Mouse (Mus musculus) Patski (cell line): Measurements from ENCODE around the gene Tnfaip3. TPM values are rescaled to one million over a fixed set of nuclear protein-coding genes. Genes with fewer than 3 reads are reported as not detected.

Experiments used
- ATAC-seq: fragments of 100-300 bp; one replicate; pipeline ENCODE4 v1.8.0; 2021
- CTCF ChIA-PET: fragments of 350-600 bp; sonication (Branson Sonifier 250); formaldehyde crosslinking; loops from one replicate; lab custom pipeline; 2022; ENCODE audit warnings: inconsistent platforms; lab: Charles Lee
- POLR2A ChIA-PET: fragments of 350-600 bp; sonication (Branson Sonifier 250); formaldehyde crosslinking; loops from one replicate; lab custom pipeline; 2022; ENCODE audit warnings: antibody characterized with exemption, inconsistent platforms; lab: Charles Lee
- DNase-seq: peaks from one replicate; pipeline ENCODE4 v3.0.0-alpha.2; 2011; ENCODE audit warnings: low read depth, low spot score
- H3K27me3 ChIP-seq: fragments of 371-371 bp; one replicate; pipeline ENCODE4 v1.5.1; 2021
- CTCF ChIP-seq: fragments of 100-300 bp; IDR thresholded peaks from one replicate; pipeline ENCODE4 v1.5.1; 2021
- in situ Hi-C: fragments of 300-500 bp; cut with MboI; formaldehyde crosslinking; loops from 3 replicates; pipeline ENCODE4 v1.11.1; 2018; ENCODE audit warnings: low pct_unique_long_range_greater_than_20kb, mixed read lengths
- polyA plus RNA-seq: library from polyadenylated mRNA; unstranded; gene quantifications from one replicate; pipeline ENCODE4 v1.2.3, GENCODE M21; 2021

Tnfaip3 gene
- 13.7 TPM for polyA plus RNA-seq

DNA sequence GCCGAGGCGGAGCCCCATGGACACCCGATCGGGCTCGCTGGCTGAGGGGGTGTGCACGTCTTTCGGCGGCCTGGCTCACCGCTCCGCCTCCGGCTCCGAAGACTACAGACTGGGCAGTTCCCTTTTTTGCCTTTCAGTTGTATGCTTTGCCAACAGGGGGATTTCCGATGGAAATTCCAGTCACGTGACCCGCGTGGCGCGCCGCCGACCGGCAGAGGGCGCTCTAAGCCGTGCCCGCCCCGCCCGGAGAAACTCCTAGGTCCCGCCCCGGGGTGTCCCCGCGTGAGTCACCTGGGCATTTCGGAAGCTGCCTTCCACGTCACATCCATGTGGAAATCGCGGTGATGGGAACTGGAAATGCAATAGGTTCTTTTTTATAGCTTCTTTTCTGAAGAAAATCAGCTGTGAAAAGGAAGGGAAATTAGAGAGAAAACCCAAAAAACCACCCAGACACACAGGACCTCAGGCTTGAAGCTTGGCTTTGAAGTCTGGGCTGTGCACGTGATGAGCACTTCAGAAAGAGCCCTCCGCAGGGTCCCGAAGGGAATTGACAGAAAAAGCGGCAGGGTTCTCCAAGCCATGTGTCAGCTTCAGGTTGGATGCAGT, at the start of gene Tnfaip3:
Gene Tnfaip3 (minus strand): TSS at position 401 of the 606 bp plus-strand sequence.
- ChIA-PET POLR2A (interaction anchor here (0.6 to 1.5 kb wide), 5 partner anchors 12 to 184 kb away, joined by 3 to 4 read pairs (median 3); no protein-coding TSS in a partner anchor), CTCF (interaction anchor here (0.6 to 4.5 kb wide), 13 partner anchors 8 to 1105 kb away, joined by 3 to 43 read pairs (median 3); no protein-coding TSS in a partner anchor)
- DNase-seq (peak; percentile 77), ATAC-seq (peak; percentile 81)
- H3K27me3 ChIP-seq = no peaks in the 10 kb centered on the region
- TF ChIP-seq CTCF = peak; percentile 99
- in situ Hi-C loops = loop anchor here (10.0 kb wide), 1 partner anchor 139 kb away; no protein-coding TSS in a partner anchor

DNA sequence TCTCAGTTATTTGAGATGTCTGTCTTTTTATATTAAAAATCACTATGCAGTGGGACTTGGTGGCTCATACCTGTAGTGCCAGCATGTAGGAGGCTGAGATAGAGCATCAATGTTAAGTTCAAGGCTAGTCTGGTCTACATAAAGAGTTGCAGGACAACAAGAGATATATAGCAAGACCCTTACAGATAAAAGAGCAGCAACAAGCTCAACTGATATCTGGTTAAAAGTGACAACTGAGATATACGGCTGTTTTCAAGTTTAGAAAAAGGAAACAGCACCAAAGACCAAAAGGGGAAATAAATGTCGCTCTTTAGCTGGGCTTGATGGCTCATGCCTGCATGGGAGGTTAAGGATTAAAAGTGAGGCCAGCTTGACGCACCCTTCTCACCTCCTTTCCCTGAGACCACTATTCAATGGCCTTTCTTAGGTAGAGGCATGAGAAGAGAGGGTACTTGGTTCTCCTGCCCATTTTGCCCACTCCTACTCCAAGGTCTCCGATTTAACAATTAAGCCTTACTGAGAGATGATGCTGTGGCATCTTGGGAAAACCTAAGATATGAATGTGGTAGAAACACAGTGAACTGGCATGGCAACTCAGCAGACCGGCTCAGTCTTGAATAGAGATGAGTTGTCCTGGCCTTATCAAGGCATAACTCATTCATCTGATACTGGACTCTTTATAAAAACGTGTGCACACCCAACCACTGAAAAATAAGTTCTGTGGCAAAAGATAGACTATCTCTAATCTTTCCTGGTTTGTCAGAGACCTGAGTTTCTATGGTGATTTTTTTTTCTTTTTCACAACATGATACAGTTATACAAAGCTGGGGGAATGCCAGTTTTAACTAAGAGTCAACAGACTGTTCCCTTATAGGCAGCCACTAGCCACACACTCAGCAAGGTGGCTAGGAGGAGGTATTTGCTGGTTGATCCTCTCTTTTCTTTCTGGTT, 49.5 kb upstream of the Tnfaip3 start:
- ATAC-seq (no peak), DNase-seq (no peak)
- POLR2A ChIA-PET = interaction anchor here (0.6 kb wide), 1 partner anchor 48 kb away, joined by 3 read pairs; no protein-coding TSS in a partner anchor
- TF ChIP-seq CTCF = no peak
- no peaks in the 10 kb centered on the region for H3K27me3 ChIP-seq
- CTCF ChIA-PET = no interaction called here
- in situ Hi-C loops = no loop called here

- no peak for TF ChIP-seq CTCF
- no peaks in the 10 kb centered on the region for H3K27me3 ChIP-seq
- ATAC-seq (no peak), DNase-seq (no peak)
- in situ Hi-C loops = no loop called here
- CTCF ChIA-PET = no interaction called here
- POLR2A ChIA-PET = no interaction called here
These were observed 48.2 kb upstream of the Tnfaip3 start for GRCm38 (mm10) chr10:19063670-19064069.

- no peak for TF ChIP-seq CTCF
- in situ Hi-C loops = no loop called here
- DNase-seq (no peak), ATAC-seq (no peak)
- H3K27me3 ChIP-seq = no peaks in the 10 kb centered on the region
- ChIA-PET POLR2A (interaction anchor here (0.8 kb wide), 1 partner anchor 138 kb away, joined by 3 read pairs; no protein-coding TSS in a partner anchor), CTCF (no interaction called here)
These were observed 47.8 kb upstream of the Tnfaip3 start for GRCm38 (mm10) chr10:19063208-19063607.

GRCm38 (mm10) chr10:19062098-19062905, 46.8 kb upstream of the Tnfaip3 start:
- CTCF ChIA-PET = interaction anchor here (1.4 kb wide), 1 partner anchor 9 kb away, joined by 3 read pairs; no protein-coding TSS in a partner anchor
- DNase-seq (no peak), ATAC-seq (no peak)
- POLR2A ChIA-PET = interaction anchor here (0.8 kb wide), 1 partner anchor 139 kb away, joined by 3 read pairs; no protein-coding TSS in a partner anchor
- in situ Hi-C loops = no loop called here
- no peaks in the 10 kb centered on the region for H3K27me3 ChIP-seq
- no peak for TF ChIP-seq CTCF

- TF ChIP-seq CTCF = no peak
- no peak for DNase-seq
- ATAC-seq = no peak
- in situ Hi-C loops = no loop called here
- POLR2A ChIA-PET = no interaction called here
- CTCF ChIA-PET = interaction anchor here (1.4 to 2.0 kb wide), 2 partner anchors 9 to 10 kb away, joined by 3 to 4 read pairs; no protein-coding TSS in a partner anchor
- no peaks in the 10 kb centered on the region for H3K27me3 ChIP-seq
These were observed 45.7 kb upstream of the Tnfaip3 start for GRCm38 (mm10) chr10:19061201-19061600.

GRCm38 (mm10) chr10:19053524-19053923, 38.1 kb upstream of the Tnfaip3 start:
- POLR2A ChIA-PET = no interaction called here
- ATAC-seq = no peak
- no peak for TF ChIP-seq CTCF

GRCm38 (mm10) chr10:19045986-19046385, 30.5 kb upstream of the Tnfaip3 start:
- ATAC-seq = peak; percentile 87
- CTCF ChIA-PET = interaction anchor here (1.0 kb wide), 1 partner anchor 104 kb away, joined by 3 read pairs; no protein-coding TSS in a partner anchor
- POLR2A ChIA-PET = interaction anchor here (0.5 kb wide), 1 partner anchor 58 kb away, joined by 3 read pairs; no protein-coding TSS in a partner anchor
- in situ Hi-C loops = no loop called here
- DNase-seq = peak; percentile 67
- no peak for TF ChIP-seq CTCF
- H3K27me3 ChIP-seq = no peaks in the 10 kb centered on the region

More at GRCm38 (mm10) chr10:19053524-19053923, 38.1 kb upstream of the Tnfaip3 start:
- DNase-seq = no peak
- no peaks in the 10 kb centered on the region for H3K27me3 ChIP-seq
- CTCF ChIA-PET = no interaction called here
- in situ Hi-C loops = no loop called here

- ATAC-seq (no peak), DNase-seq (no peak)
- ChIA-PET CTCF (interaction anchor here (1.5 kb wide), 1 partner anchor 148 kb away, joined by 4 read pairs; no protein-coding TSS in a partner anchor), POLR2A (no interaction called here)
- H3K27me3 ChIP-seq = no peaks in the 10 kb centered on the region
- in situ Hi-C loops = no loop called here
- no peak for TF ChIP-seq CTCF
These were observed 29.5 kb upstream of the Tnfaip3 start for GRCm38 (mm10) chr10:19044765-19045516.
